Mouse (Mus musculus) limb, embryonic 14.5 days (tissue): ENCODE results near the gene Myo10. TPM values are rescaled to one million over a fixed set of nuclear protein-coding genes. Genes with fewer than 3 reads are reported as not detected.

Experiments used
- ATAC-seq: fragments of 200-750 bp; cut with Nextera tagmentation; 2 replicates; pipeline ENCODE4 v1.8.0; 2017; ENCODE audit warnings: low read depth, moderate number of reproducible peaks, moderate TSS enrichment; ENCODE audit not compliant: low FRiP score
- DNase-seq: peaks from one replicate; pipeline ENCODE4 v3.0.0-alpha.2; 2015; ENCODE audit warnings: low spot score
- H3K27ac ChIP-seq: fragments of 300-500 bp; sonication (generic); replicated peaks from 2 replicates; pipeline ENCODE4 v1.5.1; 2014; ENCODE audit warnings: low read depth, mild to moderate bottlenecking, low read length, moderate library complexity, mixed read lengths
- H3K27me3 ChIP-seq: fragments of 300-500 bp; sonication (generic); 2 replicates; pipeline ENCODE4 v1.6.1; 2014; ENCODE audit warnings: low read length, mixed read lengths; ENCODE audit not compliant: control insufficient read depth, insufficient read depth
- H3K36me3 ChIP-seq: fragments of 300-500 bp; sonication (generic); 2 replicates; pipeline ENCODE4 v1.6.1; 2014; ENCODE audit warnings: mild to moderate bottlenecking, low read length, moderate library complexity, mixed read lengths; ENCODE audit not compliant: control insufficient read depth, insufficient read depth
- H3K4me1 ChIP-seq: fragments of 300-500 bp; sonication (generic); 2 replicates; pipeline ENCODE4 v1.6.1; 2014; ENCODE audit warnings: antibody characterized with exemption, low read length, mixed read lengths; ENCODE audit not compliant: control insufficient read depth, insufficient read depth
- H3K4me2 ChIP-seq: fragments of 300-500 bp; sonication (generic); replicated peaks from 2 replicates; pipeline ENCODE4 v1.6.1; 2014; ENCODE audit warnings: low read depth, mild to moderate bottlenecking, low read length, moderate library complexity; ENCODE audit not compliant: severe bottlenecking
- H3K4me3 ChIP-seq: fragments of 300-500 bp; sonication (generic); replicated peaks from 2 replicates; pipeline ENCODE4 v1.5.1; 2014; ENCODE audit warnings: low read length
- H3K9ac ChIP-seq: fragments of 300-500 bp; sonication (generic); 2 replicates; pipeline ENCODE4 v1.6.1; 2014; ENCODE audit warnings: mild to moderate bottlenecking, low read depth, low read length, moderate library complexity; ENCODE audit not compliant: severe bottlenecking
- H3K9me3 ChIP-seq: fragments of 300-500 bp; sonication (generic); 2 replicates; pipeline ENCODE4 v1.6.1; 2016; ENCODE audit warnings: low read length; ENCODE audit not compliant: control insufficient read depth
- POLR2A ChIP-seq: fragments of 200-500 bp; IDR thresholded peaks from 2 replicates; pipeline ENCODE4 v1.8.0; 2012; ENCODE audit warnings: inconsistent platforms, mild to moderate bottlenecking, moderate library complexity, borderline replicate concordance; ENCODE audit not compliant: insufficient read depth, insufficient read length; ENCODE audit errors: extremely low read depth
- WGBS: fragments of 180-500 bp; shearing (Covaris S2); extraction: QIAGEN DNeasy Blood & Tissue Kit; methylation state at CpG from one replicate; pipeline ENCODE4 v1.1.7; 2014; 5-methylcytosine and 5-hydroxymethylcytosine counted together
- polyA plus RNA-seq, 2 experiments: library from polyadenylated mRNA; depleted of rRNA in 1 of 2; stranded (reverse) in 1 of 2; unstranded in 1 of 2; fragments of >200 nt; fragmentation: Nextera tagmentation in 1 of 2; extraction: Ambion mirVana in 1 of 2; gene quantifications; 2 replicates each; pipeline versions ENCODE4 v1.2.1 to v1.2.3; 2012 to 2014

Gene Myo10
- polyA plus RNA-seq, 2 experiments, result 26.9 to 28.8 TPM

GRCm38 (mm10) chr15:25589318-25589902 lies 32.9 kb upstream of the Myo10 start:
- no peak overlapping the region for H3K27ac ChIP-seq
- no peak overlapping the region for H3K4me2 ChIP-seq
- H3K4me1 ChIP-seq, result peaks cover 11% of the 10 kb centered on the region
- WGBS, result 90% methylated on average over 11 of the region's 11 CpGs
- no peak for ATAC-seq
- H3K9me3 ChIP-seq, result no peaks in the 10 kb centered on the region
- no peak overlapping the region for H3K4me3 ChIP-seq
- no peak for DNase-seq
- no peaks in the 10 kb centered on the region for H3K36me3 ChIP-seq
- no peak for TF ChIP-seq POLR2A
- H3K9ac ChIP-seq, result no peak overlapping the region
- H3K27me3 ChIP-seq, result no peaks in the 10 kb centered on the region; the same call in 1 of the 2 replicates

GRCm38 (mm10) chr15:25589916-25590315 lies 32.4 kb upstream of the Myo10 start:
- no peaks in the 10 kb centered on the region for H3K36me3 ChIP-seq
- 83% methylated on average over 5 of the region's 5 CpGs for WGBS
- H3K4me2 ChIP-seq, result no peak overlapping the region
- peaks cover 11% of the 10 kb centered on the region for H3K4me1 ChIP-seq
- DNase-seq, result no peak
- H3K4me3 ChIP-seq, result no peak overlapping the region
- H3K9me3 ChIP-seq, result no peaks in the 10 kb centered on the region
- no peak for TF ChIP-seq POLR2A
- H3K27ac ChIP-seq, result no peak overlapping the region
- no peaks in the 10 kb centered on the region; the same call in 1 of the 2 replicates for H3K27me3 ChIP-seq
- ATAC-seq, result no peak
- H3K9ac ChIP-seq, result no peak overlapping the region

GRCm38 (mm10) chr15:25590891-25591290 lies 31.4 kb upstream of the Myo10 start:
- Histone ChIP-seq H3K4me2 (no peak overlapping the region), H3K9me3 (no peaks in the 10 kb centered on the region), H3K27ac (no peak overlapping the region), H3K4me3 (no peak overlapping the region), H3K4me1 (peaks cover 3% of the 10 kb centered on the region; the same call in 1 of the 2 replicates), H3K9ac (no peak overlapping the region), H3K36me3 (no peaks in the 10 kb centered on the region), H3K27me3 (no peaks in the 10 kb centered on the region; the same call in 1 of the 2 replicates)
- TF ChIP-seq POLR2A, result no peak
- DNase-seq (no peak), ATAC-seq (no peak)
- whole genome bisulfite sequencing, result 75% methylated on average over 7 of the region's 7 CpGs

- H3K4me2 ChIP-seq, result no peak overlapping the region
- TF ChIP-seq POLR2A, result no peak
- H3K4me3 ChIP-seq, result no peak overlapping the region
- H3K27ac ChIP-seq, result no peak overlapping the region
- ATAC-seq (no peak), DNase-seq (no peak)
- H3K9me3 ChIP-seq, result no peaks in the 10 kb centered on the region
- H3K27me3 ChIP-seq, result no peaks in the 10 kb centered on the region; the same call in 1 of the 2 replicates
- no peaks in the 10 kb centered on the region for H3K36me3 ChIP-seq
- no peaks in the 10 kb centered on the region for H3K4me1 ChIP-seq
- WGBS, result 59% methylated on average over 4 of the region's 4 CpGs
- no peak overlapping the region for H3K9ac ChIP-seq
Observed at GRCm38 (mm10) chr15:25591964-25592363, 30.4 kb upstream of the Myo10 start.

- Histone ChIP-seq H3K27me3 (no peaks in the 10 kb centered on the region), H3K9me3 (no peaks in the 10 kb centered on the region), H3K4me1 (no peaks in the 10 kb centered on the region), H3K9ac (no peak overlapping the region), H3K36me3 (no peaks in the 10 kb centered on the region), H3K27ac (no peak overlapping the region), H3K4me3 (no peak overlapping the region), H3K4me2 (no peak overlapping the region)
- DNase-seq, result no peak
- 46% methylated on average over 7 of the region's 7 CpGs for WGBS
- TF ChIP-seq POLR2A, result no peak
- ATAC-seq, result no peak
Observed at GRCm38 (mm10) chr15:25593469-25594150, 28.7 kb upstream of the Myo10 start.
